Mouse (Mus musculus): ENCODE measurements around the gene Noto. TPM values are rescaled to one million over a fixed set of nuclear protein-coding genes. Genes with fewer than 3 reads are reported as not detected.

The Noto gene
- not detected in 2 replicates for polyA plus RNA-seq (2012; rRNA removed; ENCODE audit: low replicate concordance)

DNA sequence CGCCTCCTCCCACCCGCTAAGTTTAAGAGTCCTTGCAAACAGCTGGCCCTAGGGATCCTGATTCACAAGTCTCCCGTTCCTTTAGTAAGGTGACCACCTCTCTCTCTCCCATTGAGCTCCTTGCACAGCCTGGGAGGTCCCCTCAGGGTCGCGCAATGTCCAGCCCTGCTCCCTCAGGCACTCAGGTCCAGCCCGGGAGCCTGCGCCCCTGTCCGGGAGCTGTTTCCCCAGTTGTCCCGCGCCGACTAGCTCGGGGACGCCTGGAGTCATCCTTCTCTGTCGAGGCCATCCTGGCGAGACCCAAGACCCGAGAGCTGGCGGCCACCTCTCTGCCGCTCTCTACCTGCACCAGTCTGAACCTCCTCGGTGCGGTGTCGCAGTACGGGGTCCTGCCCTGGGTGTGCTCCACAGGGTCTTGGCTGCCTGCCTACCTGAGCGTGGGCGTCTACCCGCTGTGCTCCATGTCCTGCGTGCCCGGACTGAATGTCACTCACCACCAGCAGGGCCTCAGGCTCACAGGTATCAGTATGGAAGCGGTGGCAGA lies at the start of gene Noto:
Gene Noto (plus strand): TSS at position 51 of the 544 bp plus-strand sequence.

DNA sequence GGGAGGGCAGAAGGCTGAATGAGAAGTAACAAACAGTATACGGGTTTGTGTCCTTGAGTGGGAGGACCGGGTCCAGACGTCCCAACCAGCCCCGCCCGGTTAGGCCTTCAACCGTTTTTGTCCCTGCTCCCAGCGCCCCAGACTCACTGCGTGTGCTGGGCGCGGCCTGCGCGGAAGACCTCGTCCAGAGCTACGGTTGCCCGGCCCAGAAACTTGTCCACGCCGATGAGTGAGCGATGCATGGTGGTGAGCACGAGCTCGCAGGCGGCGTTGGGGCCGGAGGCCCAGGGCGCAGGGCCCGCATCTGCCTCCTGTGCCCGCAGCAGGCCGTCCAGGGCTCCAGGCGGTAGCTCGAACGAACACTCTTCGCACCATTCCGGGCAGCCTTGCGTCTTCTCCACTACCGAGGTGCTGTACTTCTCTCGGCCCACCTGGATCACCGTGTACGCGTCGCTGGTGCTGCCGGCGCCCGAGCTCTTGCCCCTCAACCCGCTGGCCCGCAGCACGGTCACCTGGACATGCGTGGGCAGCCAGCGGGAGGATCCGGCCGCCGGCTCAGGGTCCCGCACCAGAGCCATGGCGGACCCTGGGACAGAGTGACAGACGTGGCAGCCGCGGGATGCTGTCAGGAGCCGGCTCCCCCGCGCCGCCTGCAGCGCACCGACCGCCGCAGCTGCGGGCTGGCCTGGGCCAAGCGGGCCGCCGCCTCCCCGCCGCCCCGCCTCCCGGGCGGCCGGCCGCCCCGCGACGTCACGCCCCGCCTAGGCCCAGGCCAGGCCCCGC lies 49.5 kb upstream of the Noto start, which contains the start of gene Rab11fip5:
Gene Rab11fip5 (minus strand): TSS at position 684 of the 783 bp plus-strand sequence.

DNA sequence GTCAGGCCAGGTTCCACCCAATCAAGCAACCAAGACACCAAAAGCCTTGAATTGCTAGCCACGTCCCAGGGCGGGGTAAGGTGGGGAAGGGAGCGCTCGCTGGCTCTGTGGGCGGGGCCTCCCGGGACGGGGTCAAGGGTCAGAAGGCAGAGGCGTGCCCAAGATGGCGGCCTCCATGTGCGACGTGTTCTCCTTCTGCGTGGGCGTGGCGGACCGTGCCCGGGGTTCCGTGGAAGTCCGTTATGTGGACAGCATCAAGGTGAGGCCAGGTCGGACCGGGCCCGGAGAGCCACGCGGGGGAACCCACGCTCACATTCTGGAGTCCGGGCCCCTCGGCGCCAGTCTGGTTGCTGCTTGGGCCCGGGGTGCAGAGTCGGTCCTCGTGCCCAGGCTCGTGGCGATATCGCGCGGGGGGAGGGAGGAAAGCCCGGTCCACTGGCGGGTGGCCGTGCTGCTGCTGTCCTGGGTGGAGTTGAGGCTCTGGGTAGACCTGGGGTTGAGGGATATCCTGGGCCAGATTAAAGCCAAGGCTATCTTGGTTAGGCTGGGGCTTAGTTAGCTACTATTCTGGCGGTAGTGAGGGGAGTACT lies 8.3 kb downstream of the Noto start, which contains the start of gene Smyd5:
Gene Smyd5 (plus strand): TSS at position 148 of the 590 bp plus-strand sequence.

DNA sequence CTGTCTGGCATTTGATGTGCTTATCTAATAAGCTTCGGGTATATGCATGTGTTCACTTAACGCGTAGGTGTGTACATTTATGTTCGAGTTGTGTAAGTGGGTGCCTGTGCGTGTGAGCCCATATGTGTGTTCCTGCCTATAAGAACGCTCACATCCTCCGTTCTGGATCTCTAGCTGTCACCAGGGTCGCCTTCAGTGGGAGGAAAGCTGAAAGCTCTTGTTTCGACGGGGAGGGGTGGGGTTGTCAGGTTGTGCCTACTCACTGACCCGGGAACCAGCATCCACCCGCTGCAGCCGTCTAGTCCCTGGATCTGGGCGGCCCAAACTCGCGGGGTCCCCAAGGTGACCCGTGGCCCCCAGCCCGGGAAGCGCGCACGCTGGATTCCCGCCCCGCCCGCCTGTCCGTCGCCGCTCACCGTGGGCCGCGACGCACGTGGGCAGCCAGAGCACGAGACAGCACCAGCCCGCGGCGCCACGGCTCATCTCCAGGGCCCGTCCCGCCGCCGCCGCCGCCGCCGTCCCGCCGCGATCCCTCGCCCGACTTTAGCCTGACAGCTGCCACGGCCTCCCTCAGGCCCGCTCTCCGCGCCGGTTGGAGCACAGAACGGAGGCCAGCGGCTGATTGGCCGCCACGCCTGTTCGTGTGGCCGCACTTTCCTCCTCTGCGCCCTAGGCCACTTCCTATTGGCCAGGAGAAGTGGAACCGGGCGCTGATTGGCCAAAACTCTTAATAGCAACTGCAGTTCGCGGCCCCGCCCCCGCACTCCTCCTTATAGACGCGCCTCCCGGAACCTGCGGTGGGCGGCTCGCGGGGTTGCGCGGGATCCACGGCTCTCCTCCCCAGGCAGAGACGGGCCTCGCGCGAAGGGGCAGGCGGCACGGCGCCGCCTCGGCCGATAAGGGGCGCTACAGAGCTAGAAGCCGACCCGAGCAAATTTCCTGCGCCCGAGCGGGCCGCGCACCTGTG lies 27.3 kb downstream of the Noto start, which contains the start of gene Cct7:
Gene Cct7 (plus strand): TSS at position 818 of the 967 bp plus-strand sequence.

DNA sequence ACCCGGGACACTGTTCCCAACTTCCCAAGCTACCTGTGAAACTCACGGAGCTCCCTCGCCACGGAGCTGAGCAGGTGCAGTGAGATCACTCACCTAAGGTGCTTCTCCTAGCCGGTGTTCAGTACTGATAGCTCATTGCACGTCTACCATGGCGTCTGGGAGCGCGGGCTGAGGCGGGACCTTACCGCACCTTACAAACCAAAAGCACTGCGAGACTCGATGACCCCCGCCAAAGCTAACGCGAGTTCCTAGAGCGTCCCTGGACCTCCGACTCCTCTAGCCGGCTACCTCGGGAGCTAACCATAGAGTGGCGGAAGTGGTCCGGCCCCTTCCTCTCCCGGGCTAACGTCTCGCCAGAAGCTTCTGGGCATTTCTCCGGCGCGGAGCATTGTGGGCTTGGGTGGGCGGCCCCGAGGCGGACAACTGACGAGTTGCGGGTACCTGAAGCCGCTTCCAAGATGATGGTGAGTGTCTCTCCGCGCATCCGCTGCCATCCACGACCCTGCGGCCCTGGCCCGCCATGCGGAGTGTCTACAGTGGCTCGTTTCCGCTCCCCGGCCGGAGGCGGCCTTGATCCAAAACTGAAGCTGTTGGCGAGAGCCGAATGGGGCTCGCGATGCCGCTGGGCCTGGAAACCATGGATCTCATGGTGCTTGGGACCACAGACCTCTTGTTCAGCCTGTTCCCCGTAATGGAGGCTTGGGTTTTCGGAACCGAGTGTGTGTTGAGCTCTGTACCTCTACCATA lies 28.2 kb downstream of the Noto start, which contains the start of gene Pradc1:
Gene Pradc1 (minus strand): TSS at position 307 of the 747 bp plus-strand sequence.

Other genes starting within 250 kb of the Noto start
- gene Emx1, start 236.4 kb upstream of the Noto start, polyA plus RNA-seq (2012; rRNA removed; ENCODE audit: low replicate concordance): not detected in 2 replicates
- gene Sfxn5, start 90.5 kb upstream of the Noto start, polyA plus RNA-seq (2012; rRNA removed; ENCODE audit: low replicate concordance): 20.8 and 39.8 TPM in 2 replicates
- gene Rab11fip5, start 49.3 kb upstream of the Noto start, polyA plus RNA-seq (2012; rRNA removed; ENCODE audit: low replicate concordance): 35.7 and 44.5 TPM in 2 replicates
- 25.7 and 49.9 TPM in 2 replicates for gene Smyd5, start 8.1 kb downstream of the Noto start, polyA plus RNA-seq (2012; rRNA removed; ENCODE audit: low replicate concordance)
- gene Cct7, start 27.6 kb downstream of the Noto start, polyA plus RNA-seq (2012; rRNA removed; ENCODE audit: low replicate concordance): 95.1 and 154 TPM in 2 replicates
- gene Pradc1, start 28.1 kb downstream of the Noto start, polyA plus RNA-seq (2012; rRNA removed; ENCODE audit: low replicate concordance): 23.1 and 29.8 TPM in 2 replicates
- gene Fbxo41, start 79.1 kb downstream of the Noto start, polyA plus RNA-seq (2012; rRNA removed; ENCODE audit: low replicate concordance): 0.03 and 0.41 TPM in 2 replicates
- 0.05 TPM in 1 of 2 replicates, not detected in the other for gene Egr4, start 89.7 kb downstream of the Noto start, polyA plus RNA-seq (2012; rRNA removed; ENCODE audit: low replicate concordance)
- 0.69 and 2.3 TPM in 2 replicates for gene Alms1, start 163.6 kb downstream of the Noto start, polyA plus RNA-seq (2012; rRNA removed; ENCODE audit: low replicate concordance)

Data from subcutaneous adipose tissue, adult 2 months (tissue).